In the genomic region with DNA sequence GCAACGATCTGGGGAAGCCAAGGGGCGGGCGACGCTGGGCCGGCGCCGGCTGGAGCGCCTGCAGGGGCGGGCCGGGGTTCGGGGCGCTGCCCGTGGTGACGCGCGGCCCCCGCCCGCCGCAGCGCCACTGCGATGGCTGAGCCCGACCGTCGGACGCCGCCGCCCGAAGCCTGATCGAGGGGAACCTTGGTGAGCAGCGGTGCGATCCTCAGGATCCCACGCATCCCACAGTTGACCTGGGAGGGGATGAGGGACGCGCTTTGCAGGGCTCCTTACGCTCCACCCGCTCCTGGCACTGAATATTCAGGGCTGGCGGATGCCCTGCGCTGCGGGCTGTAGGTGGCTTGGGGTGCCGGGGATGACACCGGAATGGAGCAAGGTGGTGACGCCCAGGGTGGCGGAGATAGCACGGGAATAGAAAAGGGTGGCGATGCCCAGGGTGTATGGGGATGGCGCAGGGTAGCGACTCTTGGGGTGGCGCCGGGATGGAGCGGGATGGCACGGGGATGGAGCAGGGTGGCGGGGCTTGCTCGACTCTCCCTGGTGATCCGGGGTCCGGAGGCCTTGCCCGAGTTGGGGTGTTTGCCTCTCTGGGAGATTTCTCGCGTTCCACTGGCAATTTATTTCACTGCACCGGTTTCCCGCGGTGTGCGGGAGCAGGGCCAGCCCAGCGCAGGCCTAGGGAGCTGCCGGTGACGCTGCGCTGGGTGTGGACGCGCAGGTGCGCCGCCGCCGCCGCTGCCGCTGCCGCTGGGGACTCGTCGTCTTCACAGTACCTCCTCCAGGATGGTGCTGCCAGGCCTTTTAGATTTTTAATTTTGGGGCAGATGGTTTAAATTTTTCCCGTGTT, we compare ENCODE assay signal across 8 mouse cellular contexts. TPM values are rescaled to one million over a fixed set of nuclear protein-coding genes. Genes with fewer than 3 reads are reported as not detected.
DNase-seq lines count a peak whose midpoint lies in the region; ATAC-seq and TF ChIP-seq lines count a peak whose summit lies in the region.

Jakmip3 (plus strand) TSS at position 119 of the 850 bp plus-strand sequence.

- under 1% methylated on average over 77 of the region's 78 CpGs for WGBS in kidney, postnatal 0 days
- WGBS in cerebellum, adult 2 months, result under 1% methylated on average over 78 of the region's 78 CpGs
- WGBS in midbrain, embryonic 11.5 days, result under 1% methylated on average over 78 of the region's 78 CpGs

- peak; percentile 46; the same call in 1 of the 2 replicates for TF ChIP-seq POLR2A in cerebellum, adult 2 months (IDR thresholded peaks at IDR 0.05; ENCODE audit: borderline replicate concordance, insufficient read depth, low read length)

- peak within 1 kb of the TSS; percentile 71 for H3K4me2 ChIP-seq in kidney, postnatal 0 days (ENCODE audit: low read length)
- peak within 1 kb of the TSS; percentile 73 for H3K4me2 ChIP-seq in midbrain, embryonic 11.5 days

- H3K9me3 ChIP-seq in kidney, postnatal 0 days (replicated peaks; ENCODE audit: low read length), result no peaks in the 10 kb centered on the region
- no peaks in the 10 kb centered on the region; the same call in 1 of the 2 replicates for H3K9me3 ChIP-seq in midbrain, embryonic 11.5 days (ENCODE audit: control insufficient read depth, low read length)

- 0 out of 2 replicates have a peak, but pooled peaks have one; percentile 29 for ATAC-seq in kidney, postnatal 0 days (replicated peaks; ENCODE audit: low FRiP score, low read depth)
- ATAC-seq in frontal cortex, adult (ENCODE audit: low TSS enrichment), result peak; percentile 58
- ATAC-seq in midbrain, embryonic 11.5 days (ENCODE audit: low FRiP score), result 0 out of 2 replicates have a peak, but pooled peaks have one; percentile 30

- peaks cover 46% of the 10 kb centered on the region for H3K27me3 ChIP-seq in kidney, postnatal 0 days (ENCODE audit: insufficient read depth, low read length)
- no peaks in the 10 kb centered on the region for H3K27me3 ChIP-seq in cerebellum, adult 2 months (ENCODE audit: control insufficient read depth, insufficient read depth, low read length)
- peaks cover 42% of the 10 kb centered on the region for H3K27me3 ChIP-seq in midbrain, embryonic 11.5 days (ENCODE audit: control insufficient read depth, insufficient read depth, low read length)

- DNase-seq in kidney, postnatal 0 days (ENCODE audit: low spot score), result no peak
- no peak for DNase-seq in kidney, adult 8-10 months
- peak; percentile 82 to 84 for DNase-seq in cerebellum, adult 2 months
- DNase-seq in layer of hippocampus, adult 8-10 months (ENCODE audit: low spot score in 2 of 2), result peak; percentile 56 to 63
- peak; percentile 93 for DNase-seq in midbrain, embryonic 11.5 days (ENCODE audit: low spot score, missing footprints)
- no peak for DNase-seq in spleen, postnatal 36 days (ENCODE audit: low spot score in 2 of 2)
- DNase-seq in kidney, adult 9 months, result no peak

- peaks cover 3% of the 10 kb centered on the region; the same call in 1 of the 2 replicates for H3K4me1 ChIP-seq in kidney, postnatal 0 days (replicated peaks; ENCODE audit: insufficient read depth, low read length)
- no peaks in the 10 kb centered on the region; the same call in 1 of the 2 replicates for H3K4me1 ChIP-seq in cerebellum, adult 2 months (ENCODE audit: control insufficient read depth, insufficient read depth, low read length)
- peaks cover 5% of the 10 kb centered on the region for H3K4me1 ChIP-seq in midbrain, embryonic 11.5 days (ENCODE audit: control insufficient read depth, insufficient read depth, low read length)

- H3K9ac ChIP-seq in kidney, postnatal 0 days (ENCODE audit: low read depth, low read length), result no peak within 1 kb of the TSS
- peak within 1 kb of the TSS; percentile 30; the same call in 1 of the 2 replicates for H3K9ac ChIP-seq in midbrain, embryonic 11.5 days (ENCODE audit: low read length)

- no peak within 1 kb of the TSS for H3K27ac ChIP-seq in kidney, postnatal 0 days
- peak within 1 kb of the TSS; percentile 91 for H3K27ac ChIP-seq in cerebellum, adult 2 months (ENCODE audit: insufficient read depth, low read length)
- no peak within 1 kb of the TSS for H3K27ac ChIP-seq in midbrain, embryonic 11.5 days (ENCODE audit: low read depth, low read length)

- no peaks in the 10 kb centered on the region for H3K36me3 ChIP-seq in kidney, postnatal 0 days (ENCODE audit: insufficient read depth, low read length)
- H3K36me3 ChIP-seq in midbrain, embryonic 11.5 days (ENCODE audit: control insufficient read depth, insufficient read depth, low read length), result no peaks in the 10 kb centered on the region

- peak within 1 kb of the TSS; percentile 36 for H3K4me3 ChIP-seq in kidney, postnatal 0 days (replicated peaks; ENCODE audit: low read depth, low read length)
- H3K4me3 ChIP-seq in cerebellum, adult 2 months (replicated peaks; ENCODE audit: insufficient read depth, low read depth, low read length), result peak within 1 kb of the TSS; percentile 75
- H3K4me3 ChIP-seq in midbrain, embryonic 11.5 days (ENCODE audit: low read depth, low read length), result peak within 1 kb of the TSS; percentile 38

- no peak for TF ChIP-seq CTCF in kidney, postnatal 0 days (IDR thresholded peaks at IDR 0.05; ENCODE audit: low read depth)
- TF ChIP-seq CTCF in cerebellum, adult 2 months (IDR thresholded peaks at IDR 0.05; ENCODE audit: borderline replicate concordance, insufficient read depth, low read depth, low read length), result no peak

RNA-seq across cellular contexts. Expression of gene Jakmip3, which starts in this region (rescaled TPM):
- 0.05 TPM in 1 of 2 replicates, not detected in the other for polyA plus RNA-seq in kidney, postnatal 0 days (2015; fragmentation: Nextera tagmentation; extraction: Ambion mirVana)
- polyA plus RNA-seq in cerebellum, adult 2 months (2012; rRNA removed), result 47.6 and 49.0 TPM in 2 replicates
- 10 to 100 TPM; 51.6 to 59.5 (median 52.6) TPM for total RNA-seq in layer of hippocampus, adult 8-10 months (2022)
- 0.59 and 0.87 TPM in 2 replicates for polyA plus RNA-seq in midbrain, embryonic 11.5 days (2014; fragmentation: Nextera tagmentation; extraction: Ambion mirVana)

Comparison
In these comparisons a context has a peak if more than half of its experiments do, and no peak if none do; other contexts are left out.
1. RNA of gene Jakmip3 (polyA plus RNA-seq): 47.6 to 49.0 TPM in cerebellum, adult 2 months; 0.59 to 0.87 TPM in midbrain, embryonic 11.5 days and 0.05 TPM in kidney, postnatal 0 days; every median in the first group is over 10 times any median in the second.
2. Peak in ATAC-seq, H3K4me3 ChIP-seq and H3K4me2 ChIP-seq in kidney, postnatal 0 days; RNA of the gene not detected or under 1 TPM.
3. Peak in DNase-seq, ATAC-seq, H3K4me3 ChIP-seq, H3K9ac ChIP-seq and H3K4me2 ChIP-seq in midbrain, embryonic 11.5 days; RNA of the gene not detected or under 1 TPM.
4. DNase-seq: peak in cerebellum, adult 2 months (2 of 2) and layer of hippocampus, adult 8-10 months (2 of 2); none in kidney, postnatal 0 days (single experiment), kidney, adult 8-10 months (0 of 2), spleen, postnatal 36 days (0 of 2) and kidney, adult 9 months (single experiment).
5. Peak in every context shown above with its lines, with median percentiles within 50 percentile points of each other: ATAC-seq and H3K4me3 ChIP-seq.